In genomic region chr10:116393790-116394475, GRCm38 (mm10) we compare ENCODE assay signal across 10 mouse cellular contexts.
A peak's percentile ranks its signal among the peaks of the same experiment; 100 is the strongest.
DNase-seq lines count a peak whose midpoint lies in the region; ATAC-seq and TF ChIP-seq lines count a peak whose summit lies in the region.
"Had no signal": no experiment of that assay in that cellular context is flagged by ENCODE, and none has a peak within 500 bp of the region (broad histone marks: within the 10 kb centered on the region; RNA-seq: fewer than 3 reads in every experiment).

No protein-coding gene starts in this region.

- no peak overlapping the region for H3K9ac ChIP-seq in embryonic facial prominence, embryonic 13.5 days
- H3K9ac ChIP-seq in lung, postnatal 0 days (replicated peaks; ENCODE audit: low read depth), result no peak overlapping the region
- H3K9ac ChIP-seq: embryonic facial prominence, embryonic 12.5 days had no signal

- TF ChIP-seq EP300 in lung, postnatal 0 days (IDR thresholded peaks at IDR 0.05), result no peak

- no peaks in the 10 kb centered on the region for H3K9me3 ChIP-seq in embryonic facial prominence, embryonic 13.5 days
- H3K9me3 ChIP-seq in embryonic facial prominence, embryonic 10.5 days, result no peaks in the 10 kb centered on the region
- H3K9me3 ChIP-seq in lung, postnatal 0 days (ENCODE audit: low read length), result no peaks in the 10 kb centered on the region
- H3K9me3 ChIP-seq: embryonic facial prominence, embryonic 12.5 days had no signal

- no peaks in the 10 kb centered on the region for H3K27me3 ChIP-seq in embryonic facial prominence, embryonic 13.5 days
- no peaks in the 10 kb centered on the region for H3K27me3 ChIP-seq in embryonic facial prominence, embryonic 10.5 days (replicated peaks; ENCODE audit: low read depth, poor library complexity, severe bottlenecking)
- H3K27me3 ChIP-seq in lung, postnatal 0 days (replicated peaks; ENCODE audit: insufficient read depth, low read length), result no peaks in the 10 kb centered on the region
- H3K27me3 ChIP-seq: embryonic facial prominence, embryonic 12.5 days had no signal

- H3K27ac ChIP-seq in embryonic facial prominence, embryonic 13.5 days, result peak overlapping the region; percentile 71
- no peak overlapping the region for H3K27ac ChIP-seq in embryonic facial prominence, embryonic 10.5 days (replicated peaks)
- H3K27ac ChIP-seq in lung, postnatal 0 days (ENCODE audit: low read length), result no peak overlapping the region
- H3K27ac ChIP-seq: embryonic facial prominence, embryonic 12.5 days had no signal

- WGBS in embryonic facial prominence, embryonic 13.5 days, result 56% methylated on average over 9 of the region's 9 CpGs
- WGBS in embryonic facial prominence, embryonic 10.5 days, result 87% methylated on average over 9 of the region's 9 CpGs
- 58% methylated on average over 9 of the region's 9 CpGs for WGBS in lung, postnatal 0 days

- no peaks in the 10 kb centered on the region for H3K36me3 ChIP-seq in embryonic facial prominence, embryonic 13.5 days
- H3K36me3 ChIP-seq in embryonic facial prominence, embryonic 10.5 days (replicated peaks), result no peaks in the 10 kb centered on the region
- no peaks in the 10 kb centered on the region for H3K36me3 ChIP-seq in lung, postnatal 0 days (ENCODE audit: insufficient read depth, low read length)
- H3K36me3 ChIP-seq: embryonic facial prominence, embryonic 12.5 days had no signal

- peaks cover 22% of the 10 kb centered on the region for H3K4me1 ChIP-seq in embryonic facial prominence, embryonic 13.5 days
- peaks cover 10% of the 10 kb centered on the region for H3K4me1 ChIP-seq in embryonic facial prominence, embryonic 10.5 days
- H3K4me1 ChIP-seq in lung, postnatal 0 days (ENCODE audit: insufficient read depth, low read depth, low read length), result no peaks in the 10 kb centered on the region

- no peak for TF ChIP-seq CTCF in lung, postnatal 0 days (IDR thresholded peaks at IDR 0.05)

- ATAC-seq in embryonic facial prominence, embryonic 13.5 days (ENCODE audit: insufficient number of reproducible peaks, insufficient read depth, low FRiP score, low TSS enrichment, low read depth), result no peak
- ATAC-seq in lung, postnatal 0 days, result no peak

- intact Hi-C loops in left cerebral cortex, postnatal 25 days (cut with DNase I), result no loop called here

- H3K4me2 ChIP-seq in embryonic facial prominence, embryonic 13.5 days, result peak overlapping the region; percentile 22; the same call in 1 of the 2 replicates
- H3K4me2 ChIP-seq in lung, postnatal 0 days (replicated peaks; ENCODE audit: low read depth, low read length), result no peak overlapping the region
- H3K4me2 ChIP-seq: embryonic facial prominence, embryonic 12.5 days had no signal

- DNase-seq in embryonic facial prominence, embryonic 10.5 days (ENCODE audit: low spot score), result no peak
- DNase-seq in ovary, adult 18-20 months (ENCODE audit: low spot score), result peak; percentile 29
- DNase-seq in ovary, postnatal 10 days (ENCODE audit: low spot score), result no peak
- peak; percentile 63 to 67 for DNase-seq in left cerebral cortex, postnatal 25 days (ENCODE audit: low spot score in 2 of 2)
- peak; percentile 46 for DNase-seq in testis, postnatal 14 days (ENCODE audit: low spot score)
- no peak for DNase-seq in lung, postnatal 0 days (ENCODE audit: low spot score)
- no peak for DNase-seq in layer of hippocampus, adult 9-10 months (ENCODE audit: low spot score)
- DNase-seq: lung, postnatal 36 days had no signal

- H3K4me3 ChIP-seq in embryonic facial prominence, embryonic 13.5 days, result no peak overlapping the region
- no peak overlapping the region for H3K4me3 ChIP-seq in embryonic facial prominence, embryonic 10.5 days
- H3K4me3 ChIP-seq in lung, postnatal 0 days (ENCODE audit: low read depth, low read length), result no peak overlapping the region
- H3K4me3 ChIP-seq: embryonic facial prominence, embryonic 12.5 days had no signal

Comparison
In these comparisons a context has a peak if more than half of its experiments do, and no peak if none do; other contexts are left out.
1. DNase-seq: peak in ovary, adult 18-20 months (single experiment), left cerebral cortex, postnatal 25 days (2 of 2) and testis, postnatal 14 days (single experiment); none in embryonic facial prominence, embryonic 10.5 days (single experiment), ovary, postnatal 10 days (single experiment), lung, postnatal 0 days (single experiment) and layer of hippocampus, adult 9-10 months (single experiment).